Mouse (Mus musculus) stomach, embryonic 16.5 days (tissue): ENCODE results near the gene Aff3. TPM values are rescaled to one million over a fixed set of nuclear protein-coding genes. Genes with fewer than 3 reads are reported as not detected.

Experiments
- ATAC-seq: fragments of 200-750 bp; cut with Nextera tagmentation; 2 replicates; pipeline ENCODE4 v1.8.0; 2017; ENCODE audit warnings: moderate number of reproducible peaks, moderate TSS enrichment; ENCODE audit not compliant: insufficient read depth, low FRiP score
- H3K27ac ChIP-seq: fragments of 300-500 bp; sonication (generic); 2 replicates; pipeline ENCODE4 v1.5.1; 2014; ENCODE audit warnings: low read length
- H3K27me3 ChIP-seq: fragments of 300-500 bp; sonication (generic); 2 replicates; pipeline ENCODE4 v1.6.1; 2014; ENCODE audit warnings: low read length, control low read depth, mixed read lengths; ENCODE audit not compliant: control insufficient read depth, insufficient read depth
- H3K36me3 ChIP-seq: fragments of 300-500 bp; sonication (generic); 2 replicates; pipeline ENCODE4 v1.6.1; 2014; ENCODE audit warnings: low read length; ENCODE audit not compliant: control insufficient read depth, insufficient read depth
- H3K4me1 ChIP-seq: fragments of 300-500 bp; sonication (generic); 2 replicates; pipeline ENCODE4 v1.6.1; 2014; ENCODE audit warnings: low read length, control low read depth, mixed read lengths; ENCODE audit not compliant: control insufficient read depth, insufficient read depth
- H3K4me2 ChIP-seq: fragments of 300-500 bp; sonication (generic); 2 replicates; pipeline ENCODE4 v1.6.1; 2014; ENCODE audit warnings: low read depth, low read length, mixed read lengths
- H3K4me3 ChIP-seq: fragments of 300-500 bp; sonication (generic); replicated peaks from 2 replicates; pipeline ENCODE4 v1.5.1; 2014; ENCODE audit warnings: mild to moderate bottlenecking, low read length
- H3K9ac ChIP-seq: fragments of 300-500 bp; sonication (generic); 2 replicates; pipeline ENCODE4 v1.6.1; 2014; ENCODE audit warnings: low read length
- H3K9me3 ChIP-seq: fragments of 300-500 bp; sonication (generic); replicated peaks from 2 replicates; pipeline ENCODE4 v1.6.1; 2016; ENCODE audit warnings: low read length, control low read depth; ENCODE audit not compliant: control insufficient read depth
- WGBS: fragments of 180-500 bp; shearing (Covaris S2); extraction: QIAGEN DNeasy Blood & Tissue Kit; methylation state at CpG from one replicate; pipeline ENCODE4 v1.1.7; 2014; 5-methylcytosine and 5-hydroxymethylcytosine counted together
- polyA plus RNA-seq: library from polyadenylated mRNA; unstranded; fragments of >200 nt; fragmentation: Nextera tagmentation; extraction: Ambion mirVana; gene quantifications from 2 replicates; pipeline ENCODE4 v1.2.1, GENCODE M21; 2015

Aff3 gene
- polyA plus RNA-seq, 1 experiment from 2014 or later = 3.0 TPM

GRCm38 (mm10) chr1:38291497-38291896 is 373.3 kb downstream of the Aff3 start:
- Histone ChIP-seq H3K27me3 (no peaks in the 10 kb centered on the region), H3K36me3 (no peaks in the 10 kb centered on the region), H3K9ac (no peak overlapping the region), H3K27ac (no peak overlapping the region), H3K9me3 (no peaks in the 10 kb centered on the region), H3K4me3 (no peak overlapping the region), H3K4me2 (no peak overlapping the region), H3K4me1 (no peaks in the 10 kb centered on the region)
- no peak for ATAC-seq
- 79% methylated on average over 4 of the region's 4 CpGs for WGBS

- no peak overlapping the region for H3K9ac ChIP-seq
- no peak overlapping the region for H3K27ac ChIP-seq
- no peak for ATAC-seq
- H3K4me1 ChIP-seq = no peaks in the 10 kb centered on the region
- H3K36me3 ChIP-seq = no peaks in the 10 kb centered on the region
- H3K9me3 ChIP-seq = no peaks in the 10 kb centered on the region
- H3K4me3 ChIP-seq = no peak overlapping the region
- no peak overlapping the region for H3K4me2 ChIP-seq
- WGBS = 88% methylated on average over 7 of the region's 7 CpGs
- no peaks in the 10 kb centered on the region for H3K27me3 ChIP-seq
Measured at GRCm38 (mm10) chr1:38290881-38291280, 373.9 kb downstream of the Aff3 start.

GRCm38 (mm10) chr1:38289891-38290290 is 374.9 kb downstream of the Aff3 start:
- Histone ChIP-seq H3K36me3 (no peaks in the 10 kb centered on the region), H3K4me3 (no peak overlapping the region), H3K9ac (no peak overlapping the region), H3K4me2 (no peak overlapping the region), H3K27me3 (no peaks in the 10 kb centered on the region), H3K9me3 (no peaks in the 10 kb centered on the region), H3K27ac (no peak overlapping the region), H3K4me1 (no peaks in the 10 kb centered on the region)
- no peak for ATAC-seq
- 82% methylated on average over 5 of the region's 5 CpGs for WGBS

GRCm38 (mm10) chr1:38288716-38289115 is 376.0 kb downstream of the Aff3 start:
- Histone ChIP-seq H3K4me2 (no peak overlapping the region), H3K4me3 (no peak overlapping the region), H3K27me3 (no peaks in the 10 kb centered on the region), H3K4me1 (no peaks in the 10 kb centered on the region), H3K36me3 (no peaks in the 10 kb centered on the region), H3K9ac (no peak overlapping the region), H3K27ac (no peak overlapping the region), H3K9me3 (no peaks in the 10 kb centered on the region)
- ATAC-seq = no peak
- WGBS = 90% methylated on average over 1 of the region's 1 CpGs

GRCm38 (mm10) chr1:38286551-38286950 is 378.2 kb downstream of the Aff3 start:
- WGBS = 79% methylated on average over 1 of the region's 1 CpGs
- Histone ChIP-seq H3K4me3 (no peak overlapping the region), H3K27me3 (no peaks in the 10 kb centered on the region), H3K36me3 (no peaks in the 10 kb centered on the region), H3K9ac (no peak overlapping the region), H3K9me3 (no peaks in the 10 kb centered on the region), H3K27ac (no peak overlapping the region), H3K4me2 (no peak overlapping the region), H3K4me1 (no peaks in the 10 kb centered on the region)
- ATAC-seq = no peak

GRCm38 (mm10) chr1:38280549-38280948 is 384.2 kb downstream of the Aff3 start:
- no peak for ATAC-seq
- H3K4me3 ChIP-seq = no peak overlapping the region
- no peak overlapping the region for H3K9ac ChIP-seq
- H3K36me3 ChIP-seq = no peaks in the 10 kb centered on the region
- H3K4me2 ChIP-seq = no peak overlapping the region
- H3K27ac ChIP-seq = no peak overlapping the region
- H3K27me3 ChIP-seq = no peaks in the 10 kb centered on the region
- no peaks in the 10 kb centered on the region for H3K4me1 ChIP-seq
- H3K9me3 ChIP-seq = no peaks in the 10 kb centered on the region
- 84% methylated on average over 7 of the region's 7 CpGs for WGBS

- H3K36me3 ChIP-seq = no peaks in the 10 kb centered on the region
- no peak overlapping the region for H3K9ac ChIP-seq
- no peak for ATAC-seq
- H3K27ac ChIP-seq = no peak overlapping the region
- WGBS = 88% methylated on average over 2 of the region's 2 CpGs
- H3K4me1 ChIP-seq = no peaks in the 10 kb centered on the region
- H3K4me3 ChIP-seq = no peak overlapping the region
- no peak overlapping the region for H3K4me2 ChIP-seq
- no peaks in the 10 kb centered on the region for H3K9me3 ChIP-seq
- no peaks in the 10 kb centered on the region for H3K27me3 ChIP-seq
Measured at GRCm38 (mm10) chr1:38271312-38271711, 393.4 kb downstream of the Aff3 start.

GRCm38 (mm10) chr1:38268246-38269042 is 396.3 kb downstream of the Aff3 start:
- H3K27me3 ChIP-seq = no peaks in the 10 kb centered on the region
- H3K4me2 ChIP-seq = no peak overlapping the region
- H3K4me1 ChIP-seq = 0 out of 2 replicates have a peak, but pooled peaks cover 2% of the 10 kb centered on the region
- H3K27ac ChIP-seq = no peak overlapping the region
- no peak overlapping the region for H3K4me3 ChIP-seq
- 53% methylated on average over 20 of the region's 20 CpGs for WGBS
- no peak for ATAC-seq
- no peaks in the 10 kb centered on the region for H3K9me3 ChIP-seq
- H3K36me3 ChIP-seq = no peaks in the 10 kb centered on the region
- no peak overlapping the region for H3K9ac ChIP-seq

- Histone ChIP-seq H3K36me3 (no peaks in the 10 kb centered on the region), H3K4me2 (no peak overlapping the region), H3K27ac (no peak overlapping the region), H3K4me1 (0 out of 2 replicates have a peak, but pooled peaks cover 5% of the 10 kb centered on the region), H3K4me3 (no peak overlapping the region), H3K27me3 (no peaks in the 10 kb centered on the region), H3K9me3 (no peaks in the 10 kb centered on the region), H3K9ac (no peak overlapping the region)
- no peak for ATAC-seq
- WGBS = 53% methylated on average over 8 of the region's 8 CpGs
Measured at GRCm38 (mm10) chr1:38263251-38263650, 401.5 kb downstream of the Aff3 start.
